Mouse (Mus musculus): ENCODE data around the gene Tlr4. TPM values are rescaled to one million over a fixed set of nuclear protein-coding genes. Genes with fewer than 3 reads are reported as not detected.
A peak's percentile ranks its signal among the peaks of the same experiment; 100 is the strongest.

Tlr4 gene
- polyA plus RNA-seq, 1 experiment from 2014 or later: 1.2 TPM

DNA sequence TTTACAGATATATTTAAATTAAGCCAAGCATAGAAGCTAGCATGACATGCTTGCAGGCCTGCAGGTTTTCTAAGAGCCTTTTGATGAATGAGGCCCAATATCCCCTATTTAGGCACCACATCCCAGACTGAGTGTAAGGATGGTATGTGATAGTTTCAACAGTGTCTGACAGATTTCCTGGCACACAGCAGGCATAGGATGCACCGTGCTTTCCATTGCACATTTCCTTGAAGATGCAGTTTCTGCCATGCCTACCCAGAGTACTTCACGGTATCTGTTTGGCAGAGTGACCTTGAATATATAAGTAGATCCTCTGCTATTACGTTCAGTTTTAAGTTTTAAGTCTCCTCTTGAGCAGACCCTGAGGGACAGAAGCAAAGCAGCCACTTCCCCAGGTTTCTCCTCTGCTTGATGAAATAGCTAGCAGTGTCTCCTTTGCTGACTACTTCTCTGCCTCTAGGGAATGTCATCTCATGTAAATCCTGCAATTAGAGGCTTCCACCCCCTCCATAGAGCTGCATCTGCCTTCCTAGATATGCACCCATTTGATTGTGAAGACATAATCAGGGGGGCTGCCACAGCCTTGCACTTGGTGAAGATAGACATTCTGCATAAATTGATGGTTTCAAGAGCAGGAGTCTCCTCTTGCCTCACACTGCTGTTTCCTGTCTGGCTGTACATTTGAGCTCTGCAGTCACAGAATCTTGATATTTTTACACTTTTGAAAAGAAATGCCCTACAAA lies 92.4 kb downstream of the Tlr4 start:
- no peaks in the 10 kb centered on the region for H3K36me3 ChIP-seq
- 77% methylated on average over 3 of the region's 3 CpGs for WGBS
- no peak for ATAC-seq

DNA sequence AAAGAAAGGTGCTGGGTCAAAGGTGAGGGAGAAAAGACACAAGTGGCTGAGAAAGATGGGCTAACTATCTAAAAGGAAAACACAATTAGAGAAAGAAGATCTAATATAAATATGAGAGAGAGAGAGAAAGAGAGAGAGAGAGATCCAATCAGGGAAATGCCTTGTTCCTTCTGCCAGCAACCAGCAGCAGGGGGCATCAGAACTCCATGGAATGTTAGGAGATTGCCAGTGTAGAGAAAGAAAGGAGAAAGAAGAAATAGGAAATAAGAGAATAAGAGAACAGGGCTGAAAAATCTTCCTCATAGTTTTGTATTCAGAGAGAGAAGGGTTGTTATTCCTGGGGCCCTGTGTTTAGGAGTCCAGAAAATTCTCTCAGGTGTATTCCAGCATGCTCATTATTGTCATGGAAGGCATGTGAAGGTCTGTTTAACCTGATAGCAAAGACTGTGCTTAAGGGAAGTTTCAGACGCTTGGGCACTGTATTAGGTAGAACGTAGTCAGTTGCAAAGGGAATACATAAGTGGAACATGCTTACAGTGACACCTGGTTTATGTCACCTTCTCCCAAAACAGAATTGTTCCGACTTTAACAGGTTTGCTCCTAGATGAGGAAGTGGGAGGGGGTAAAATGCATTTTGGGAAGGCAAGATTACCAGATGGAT lies 96.4 kb downstream of the Tlr4 start:
- no peak overlapping the region for H3K4me2 ChIP-seq (replicated peaks)
- no peaks in the 10 kb centered on the region for H3K27me3 ChIP-seq (replicated peaks)
- no peaks in the 10 kb centered on the region for H3K36me3 ChIP-seq
- no peaks in the 10 kb centered on the region for H3K4me1 ChIP-seq (replicated peaks)
- no peak overlapping the region for H3K9ac ChIP-seq
- H3K27ac ChIP-seq: no peak overlapping the region
- 48% methylated on average over 3 of the region's 3 CpGs for WGBS
- no peak overlapping the region for H3K4me3 ChIP-seq (replicated peaks)
- no peaks in the 10 kb centered on the region for H3K9me3 ChIP-seq
- peak; percentile 51; the same call in 1 of the 2 replicates for ATAC-seq

More for the DNA sequence above, 92.4 kb downstream of the Tlr4 start:
- Histone ChIP-seq H3K4me3 (replicated peaks) (no peak overlapping the region), H3K9me3 (no peaks in the 10 kb centered on the region), H3K27ac (no peak overlapping the region), H3K4me1 (replicated peaks) (no peaks in the 10 kb centered on the region), H3K9ac (no peak overlapping the region), H3K27me3 (replicated peaks) (no peaks in the 10 kb centered on the region), H3K4me2 (replicated peaks) (no peak overlapping the region)

DNA sequence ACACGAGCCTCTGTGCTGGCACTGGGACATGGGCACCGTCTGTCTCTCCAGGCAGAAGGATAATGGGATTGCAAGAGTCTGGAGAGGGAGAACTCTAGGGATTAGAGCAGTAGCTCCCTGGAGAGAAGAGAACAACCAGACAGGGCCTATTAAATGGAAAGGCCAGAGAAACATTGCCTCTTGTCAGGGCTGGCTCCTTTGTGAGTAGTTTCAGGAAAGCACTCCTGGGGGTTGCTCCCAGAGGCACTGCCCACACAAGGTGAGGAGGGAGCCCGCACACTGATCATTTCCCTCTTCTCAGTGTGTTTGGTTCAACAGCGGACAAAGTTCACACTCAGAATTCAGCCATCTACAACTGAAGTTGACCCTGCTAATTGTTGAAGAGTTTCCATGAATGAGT lies 98.7 kb downstream of the Tlr4 start:
- Histone ChIP-seq H3K27me3 (replicated peaks) (no peaks in the 10 kb centered on the region), H3K36me3 (no peaks in the 10 kb centered on the region), H3K4me2 (replicated peaks) (no peak overlapping the region), H3K9ac (no peak overlapping the region), H3K9me3 (no peaks in the 10 kb centered on the region), H3K27ac (no peak overlapping the region), H3K4me3 (replicated peaks) (no peak overlapping the region), H3K4me1 (replicated peaks) (no peaks in the 10 kb centered on the region)
- ATAC-seq: no peak
- 54% methylated on average over 4 of the region's 4 CpGs for WGBS

DNA sequence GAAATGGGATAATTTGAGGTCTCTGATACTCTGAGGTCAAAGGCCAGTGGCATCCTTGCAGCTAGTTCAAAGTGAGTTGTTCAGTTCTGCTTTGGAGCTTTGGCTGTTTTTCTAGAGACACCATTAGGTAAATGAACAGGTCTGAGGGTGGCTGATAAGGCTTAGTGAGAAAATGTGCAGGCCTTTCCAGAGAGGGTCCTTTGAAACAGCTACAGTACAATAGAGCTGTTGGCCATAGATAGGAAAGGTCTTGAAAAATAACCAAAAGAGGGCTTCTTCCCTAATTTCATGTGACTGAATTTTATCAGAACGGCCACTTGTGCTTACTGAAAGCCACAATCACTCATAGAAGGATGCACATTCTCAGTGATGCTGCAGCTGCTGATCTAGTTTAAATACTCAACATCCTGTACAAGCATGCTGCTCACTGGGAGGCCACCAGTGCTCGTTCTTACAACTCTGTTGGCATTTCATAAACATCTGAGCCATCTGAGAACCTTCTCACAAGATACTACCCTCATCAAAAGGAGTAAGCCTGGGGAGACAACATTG lies 100.2 kb downstream of the Tlr4 start:
- Histone ChIP-seq H3K4me1 (replicated peaks) (no peaks in the 10 kb centered on the region), H3K4me3 (replicated peaks) (no peak overlapping the region), H3K27ac (no peak overlapping the region), H3K27me3 (replicated peaks) (no peaks in the 10 kb centered on the region), H3K4me2 (replicated peaks) (no peak overlapping the region), H3K9me3 (no peaks in the 10 kb centered on the region), H3K36me3 (no peaks in the 10 kb centered on the region), H3K9ac (no peak overlapping the region)
- 63% methylated on average over 2 of the region's 2 CpGs for whole genome bisulfite sequencing
- ATAC-seq: no peak

DNA sequence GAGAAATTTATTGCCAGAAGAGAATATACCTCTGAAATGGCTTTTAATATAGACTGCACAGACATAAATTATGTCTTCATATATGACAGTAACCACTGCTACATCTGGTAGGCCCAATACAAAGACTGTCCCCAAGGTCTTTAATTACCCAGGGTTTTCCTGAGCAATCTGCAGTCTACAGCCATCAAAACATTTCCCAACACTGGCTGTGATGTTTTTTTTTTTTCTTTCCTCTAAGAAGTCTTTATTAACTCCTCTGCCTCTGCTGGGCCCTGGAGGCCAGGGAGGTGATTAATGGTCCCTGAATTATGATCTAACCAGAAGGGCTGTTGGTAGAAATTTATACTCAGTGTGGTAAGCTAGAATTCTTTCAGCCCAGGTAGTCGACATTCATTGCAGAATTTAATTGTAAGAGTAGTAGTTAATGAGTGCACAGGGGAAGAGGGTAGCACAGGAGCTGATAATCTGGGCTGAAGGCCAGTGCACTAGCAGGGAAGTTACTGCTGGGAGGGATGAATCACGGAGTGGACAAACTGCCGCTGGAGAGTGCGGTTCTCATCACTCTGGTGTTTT lies 111.2 kb downstream of the Tlr4 start:
- Histone ChIP-seq H3K9me3 (no peaks in the 10 kb centered on the region), H3K27me3 (replicated peaks) (no peaks in the 10 kb centered on the region), H3K36me3 (no peaks in the 10 kb centered on the region), H3K9ac (no peak overlapping the region), H3K4me1 (replicated peaks) (no peaks in the 10 kb centered on the region), H3K27ac (no peak overlapping the region), H3K4me2 (replicated peaks) (no peak overlapping the region), H3K4me3 (replicated peaks) (no peak overlapping the region)
- ATAC-seq: no peak
- 59% methylated on average over 4 of the region's 4 CpGs for WGBS

DNA sequence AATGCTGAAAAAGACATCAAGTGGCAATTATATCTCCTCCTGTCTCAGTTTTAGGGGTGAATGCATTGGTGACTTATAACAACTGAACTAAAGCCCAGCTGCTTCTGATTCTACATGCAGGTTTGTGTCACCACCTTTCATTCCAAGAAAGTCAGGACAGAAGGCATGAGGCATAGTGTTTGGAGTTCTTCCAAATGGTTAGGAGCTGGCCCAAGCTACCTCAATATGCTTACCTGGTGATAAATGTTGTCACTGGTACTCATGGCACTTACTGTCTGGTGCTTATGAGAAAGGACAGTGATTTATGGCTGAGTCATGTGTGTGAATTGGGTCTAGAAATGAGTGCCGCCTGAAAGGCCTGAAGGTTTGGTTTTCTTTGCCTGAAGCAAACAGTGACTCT lies 114.5 kb downstream of the Tlr4 start:
- Histone ChIP-seq H3K4me1 (replicated peaks) (no peaks in the 10 kb centered on the region), H3K27ac (no peak overlapping the region), H3K4me3 (replicated peaks) (no peak overlapping the region), H3K4me2 (replicated peaks) (no peak overlapping the region), H3K9ac (no peak overlapping the region), H3K36me3 (no peaks in the 10 kb centered on the region), H3K27me3 (replicated peaks) (no peaks in the 10 kb centered on the region), H3K9me3 (no peaks in the 10 kb centered on the region)
- no peak for ATAC-seq
- 86% methylated on average over 1 of the region's 1 CpGs for WGBS

DNA sequence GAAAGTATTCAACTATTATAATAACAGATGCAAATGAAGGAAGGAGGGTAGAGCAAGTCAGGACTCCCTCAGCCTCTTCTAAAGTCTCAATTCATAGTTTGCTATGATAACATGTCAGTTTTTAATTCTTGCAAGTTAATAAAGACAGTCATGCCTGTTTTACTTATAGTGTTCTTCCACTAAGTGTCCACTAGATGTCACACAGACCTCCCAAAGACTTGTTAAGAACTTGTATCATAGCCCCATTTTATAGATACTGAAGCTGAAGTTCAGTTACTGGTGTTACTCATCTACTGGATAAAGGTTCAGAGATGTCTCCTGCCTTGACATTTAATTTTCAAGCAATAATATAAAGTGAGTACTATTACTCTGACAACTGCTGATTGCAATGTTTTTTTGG lies 116.3 kb downstream of the Tlr4 start:
- Histone ChIP-seq H3K36me3 (no peaks in the 10 kb centered on the region), H3K9ac (no peak overlapping the region), H3K27me3 (replicated peaks) (no peaks in the 10 kb centered on the region), H3K4me1 (replicated peaks) (no peaks in the 10 kb centered on the region), H3K9me3 (no peaks in the 10 kb centered on the region), H3K27ac (no peak overlapping the region), H3K4me2 (replicated peaks) (no peak overlapping the region), H3K4me3 (replicated peaks) (no peak overlapping the region)
- no peak for ATAC-seq

DNA sequence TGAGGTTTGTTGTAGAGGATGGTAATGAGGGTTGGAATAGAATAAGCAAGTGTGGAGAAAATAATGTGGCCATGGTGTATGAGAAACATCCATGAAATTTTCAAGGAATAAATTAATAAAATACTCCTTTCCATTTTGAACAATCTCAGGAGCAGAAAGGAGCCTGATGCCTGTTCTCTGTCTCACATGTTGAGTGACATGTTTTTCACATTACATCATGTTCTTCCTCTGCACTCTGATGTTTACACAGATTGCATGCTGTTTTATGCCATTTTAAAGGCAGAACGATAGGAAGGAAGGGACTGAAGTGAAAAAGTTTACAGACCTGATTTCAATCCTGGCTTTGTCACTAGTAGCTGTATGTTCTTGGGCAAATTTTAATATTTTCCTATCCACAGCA lies 120.3 kb downstream of the Tlr4 start:
- no peak overlapping the region for H3K4me3 ChIP-seq (replicated peaks)
- no peak overlapping the region for H3K9ac ChIP-seq
- H3K27ac ChIP-seq: no peak overlapping the region
- no peak overlapping the region for H3K4me2 ChIP-seq (replicated peaks)
- H3K9me3 ChIP-seq: no peaks in the 10 kb centered on the region
- no peaks in the 10 kb centered on the region for H3K36me3 ChIP-seq
- H3K27me3 ChIP-seq (replicated peaks): no peaks in the 10 kb centered on the region
- no peak for ATAC-seq
- H3K4me1 ChIP-seq (replicated peaks): no peaks in the 10 kb centered on the region
- 19% methylated on average over 1 of the region's 1 CpGs for WGBS

DNA sequence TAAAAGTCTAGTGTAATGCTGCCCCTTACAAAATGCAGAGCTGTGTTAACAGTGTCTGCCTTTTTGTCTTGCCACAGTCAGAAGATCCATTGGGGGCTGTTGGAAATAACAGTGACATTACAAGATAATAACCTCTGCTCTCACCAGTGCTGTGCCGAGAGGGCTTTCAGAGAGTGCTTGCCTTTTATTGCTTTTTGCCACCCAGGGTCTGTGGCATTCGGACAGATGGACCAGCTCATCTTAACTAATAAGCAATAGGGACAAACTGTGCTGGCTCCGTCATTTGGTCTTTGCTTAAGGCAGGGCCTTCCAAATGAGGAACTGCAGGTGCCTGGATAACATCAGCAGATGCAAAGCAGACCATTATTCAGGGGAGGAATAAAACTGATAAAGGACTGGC lies 147.5 kb downstream of the Tlr4 start:
- H3K36me3 ChIP-seq: no peaks in the 10 kb centered on the region
- H3K27ac ChIP-seq: no peak overlapping the region
- H3K9me3 ChIP-seq: no peaks in the 10 kb centered on the region
- no peaks in the 10 kb centered on the region for H3K4me1 ChIP-seq (replicated peaks)
- WGBS: 47% methylated on average over 3 of the region's 3 CpGs
- no peak for ATAC-seq
- no peaks in the 10 kb centered on the region for H3K27me3 ChIP-seq (replicated peaks)
- H3K9ac ChIP-seq: no peak overlapping the region
- H3K4me2 ChIP-seq (replicated peaks): no peak overlapping the region
- H3K4me3 ChIP-seq (replicated peaks): no peak overlapping the region

Measured in intestine, embryonic 15.5 days (tissue).